Mouse (Mus musculus) left cerebral cortex, postnatal 36 days (tissue): ENCODE results near the gene Mroh2b. TPM values are rescaled to one million over a fixed set of nuclear protein-coding genes. Genes with fewer than 3 reads are reported as not detected.

Experiments
- DNase-seq, 2 experiments: peaks; one replicate each; pipeline ENCODE4 v3.0.0; 2021 to 2022; ENCODE audit warnings: low spot score in 2 of 2, mixed read lengths in 1 of 2
- intact Hi-C: fragments of 180-260 bp; cut with DNase I; formaldehyde crosslinking; loops from one replicate; pipeline ENCODE4 v1.15.1; 2025
- total RNA-seq, 2 experiments: library from RNA; stranded (reverse); gene quantifications; 2 replicates each; pipeline ENCODE4 v1.2.3; 2021

Mroh2b gene
- total RNA-seq: not detected

DNA sequence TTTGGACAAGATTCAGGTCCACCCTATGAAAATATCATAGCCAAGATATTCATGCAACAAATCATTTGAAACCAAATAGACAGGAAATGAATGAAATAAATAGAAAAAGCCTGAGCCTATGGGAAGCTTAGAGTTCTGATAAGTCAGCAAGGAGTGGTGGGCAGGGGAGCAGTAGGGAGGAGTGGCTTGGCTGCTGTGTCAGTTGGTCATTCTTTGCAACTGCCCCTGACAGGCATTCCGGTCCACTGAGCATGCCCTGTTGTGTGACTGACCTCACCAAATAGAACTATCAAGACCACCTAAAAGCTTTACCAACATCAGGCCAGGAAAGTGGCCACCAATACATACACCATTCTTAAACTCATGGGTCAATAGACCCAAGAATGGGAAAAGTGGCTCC lies at the start of gene Mroh2b:
Gene Mroh2b (plus strand): TSS at position 301 of the 400 bp plus-strand sequence.
- intact Hi-C loops: no loop called here
- DNase-seq: no peak

DNA sequence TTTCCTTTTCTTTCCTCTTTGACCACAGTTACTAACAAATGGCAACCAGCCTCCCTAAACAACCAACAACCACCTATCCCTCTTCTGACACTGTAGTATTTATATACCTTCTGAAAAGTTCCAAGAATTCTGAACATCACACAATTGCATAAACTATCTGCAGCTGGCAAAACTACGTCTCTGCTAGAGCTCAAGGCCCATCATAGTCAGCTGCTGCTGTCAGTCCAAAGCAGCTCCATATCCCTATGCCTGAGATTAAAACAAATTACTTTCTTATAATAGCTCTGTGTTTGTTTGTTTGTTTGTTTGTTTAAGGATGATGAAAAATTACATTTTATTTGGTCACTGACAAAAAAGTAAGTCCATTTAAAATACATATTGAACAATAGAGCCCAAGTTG lies 48.5 kb upstream of the Mroh2b start:
- no peak for DNase-seq
- intact Hi-C loops: no loop called here

DNA sequence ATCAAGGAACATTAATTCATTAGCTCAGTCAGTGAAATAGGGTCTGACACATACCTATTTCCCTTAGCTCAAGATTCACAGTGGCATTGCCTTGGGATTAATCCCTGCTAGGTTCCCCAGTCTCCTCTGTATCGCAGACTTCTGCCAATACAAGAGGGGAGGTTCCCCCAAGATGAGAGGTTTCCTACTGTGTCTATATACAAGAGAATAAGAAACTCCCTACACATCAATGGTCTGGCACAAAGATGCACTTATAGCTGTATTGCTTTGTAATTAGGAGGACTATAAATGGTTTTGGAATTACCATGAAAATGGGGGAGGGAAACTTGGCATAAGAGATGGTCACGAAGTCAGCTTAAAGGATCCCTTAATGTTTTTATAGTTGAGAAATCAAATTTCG lies 3.6 kb upstream of the Mroh2b start:
- DNase-seq: no peak
- intact Hi-C loops: no loop called here

DNA sequence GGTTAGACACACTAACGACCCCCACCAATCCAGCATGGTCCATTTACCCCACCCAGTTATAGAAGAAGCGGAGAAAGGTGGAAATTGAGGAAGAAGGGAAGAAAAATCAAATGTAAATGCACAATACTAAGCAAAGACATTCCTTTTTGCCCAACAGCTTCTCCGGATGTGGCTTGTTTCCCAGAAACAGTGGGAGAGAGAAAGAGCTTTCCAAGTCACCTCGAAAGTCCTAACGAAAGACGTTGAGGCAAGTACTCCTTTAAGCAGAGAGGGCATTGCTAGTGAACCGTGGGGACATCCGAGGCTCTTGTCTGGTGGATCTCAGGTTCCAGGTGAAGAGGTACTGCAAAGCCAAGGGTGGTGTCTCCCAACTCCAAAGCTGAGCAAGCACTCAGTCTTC lies 36.2 kb downstream of the Mroh2b start:
- DNase-seq: no peak
- intact Hi-C loops: no loop called here

DNA sequence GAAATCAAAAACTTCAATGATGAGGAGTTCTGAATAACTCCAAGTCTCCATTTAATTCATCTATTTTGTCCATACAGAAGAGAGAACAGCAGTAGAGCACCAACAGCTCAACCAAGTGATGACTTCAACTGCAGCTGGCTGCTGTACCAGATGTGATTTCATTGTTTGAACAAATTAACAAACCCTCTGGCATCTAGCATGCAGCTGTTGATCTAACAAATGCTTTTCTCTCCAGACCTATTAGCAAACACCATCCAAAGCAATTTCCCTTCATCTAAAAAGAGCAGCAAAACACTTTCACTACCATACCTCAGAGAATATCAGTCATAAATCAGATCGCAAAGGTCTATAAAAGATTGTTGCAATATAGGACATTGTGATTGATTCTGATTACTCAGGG lies 74.8 kb downstream of the Mroh2b start:
- intact Hi-C loops: no loop called here
- no peak for DNase-seq

DNA sequence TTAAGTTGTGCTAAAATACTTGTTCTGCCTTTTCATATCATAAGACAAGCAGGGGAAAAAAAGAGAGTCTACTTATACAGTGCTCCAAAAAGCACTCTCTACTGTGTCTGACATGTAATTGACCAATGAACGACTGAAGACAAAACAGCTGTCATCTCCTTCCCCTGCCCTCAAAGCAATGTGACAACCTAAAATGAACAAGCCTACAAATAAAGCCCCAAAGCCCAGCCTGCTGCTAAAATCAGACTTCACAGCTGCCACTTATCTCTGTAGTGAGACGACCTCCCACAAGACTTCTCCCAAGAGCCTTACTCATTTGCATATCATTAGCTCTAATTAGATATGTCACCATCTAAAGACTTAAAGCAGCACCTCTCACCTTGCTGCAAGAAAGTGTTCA lies 104.4 kb downstream of the Mroh2b start:
- no peak for DNase-seq
- intact Hi-C loops: no loop called here

DNA sequence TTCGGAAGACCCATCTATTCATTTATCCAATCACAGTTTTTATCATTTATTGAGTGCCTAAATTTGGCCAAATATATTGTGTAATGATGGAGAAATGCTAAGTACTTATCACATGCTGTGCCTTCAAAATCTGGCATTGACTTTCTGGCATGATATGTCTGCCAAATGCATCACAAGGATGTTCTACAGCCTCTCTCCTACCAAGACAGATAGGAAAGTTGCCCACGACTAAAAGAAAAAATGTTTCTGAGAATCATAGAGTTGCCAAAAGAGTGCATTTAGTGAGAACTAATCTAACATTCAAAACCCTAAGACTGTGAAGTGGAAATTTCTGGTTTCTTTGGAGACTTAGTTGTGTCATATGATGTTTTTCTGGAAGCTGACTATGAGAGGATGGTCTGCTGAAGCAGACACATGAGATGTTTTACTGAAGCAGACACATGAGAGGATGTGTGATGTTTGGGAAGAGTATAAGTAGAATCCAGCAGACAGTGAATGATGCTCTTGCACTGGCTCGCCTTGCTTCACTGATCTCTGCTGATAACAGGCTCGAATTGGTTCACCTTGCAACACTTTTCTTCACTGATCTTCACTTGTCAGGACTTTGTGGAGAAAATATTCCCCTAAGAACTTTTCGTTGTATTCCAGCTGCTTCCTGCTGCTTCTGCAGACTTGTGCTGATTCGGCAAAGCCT lies 105.1 kb downstream of the Mroh2b start:
- intact Hi-C loops: no loop called here
- DNase-seq: no peak

DNA sequence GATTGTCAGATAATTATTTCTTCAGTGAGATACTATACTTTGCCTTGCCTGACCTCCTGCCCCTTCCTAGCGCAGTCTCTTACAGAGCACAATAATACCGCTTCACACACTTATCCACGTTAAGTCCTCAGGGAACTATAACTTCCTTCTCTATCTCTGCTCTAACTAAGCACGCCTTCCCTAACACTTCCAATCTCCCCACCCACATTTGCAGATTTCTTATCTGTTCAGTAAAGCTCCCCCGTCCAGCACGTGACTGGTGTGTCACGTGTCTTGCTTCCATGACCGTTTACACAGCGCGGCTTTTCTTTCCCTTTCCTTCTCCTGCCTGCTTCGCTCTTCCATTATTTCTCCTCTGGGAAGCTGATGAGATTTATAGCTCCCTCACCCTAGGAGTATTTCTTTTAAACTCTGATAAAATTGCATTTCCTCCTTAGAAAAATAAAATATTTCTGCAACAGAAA lies 111.1 kb downstream of the Mroh2b start:
- intact Hi-C loops: no loop called here

More for the DNA sequence above, 111.1 kb downstream of the Mroh2b start:
- no peak for DNase-seq

Other genes starting within 250 kb of the Mroh2b start
- gene C6, start 171.6 kb upstream of the Mroh2b start, total RNA-seq: not detected
- gene C7, start 165.0 kb downstream of the Mroh2b start, total RNA-seq: 1 to 10 TPM in 1 of 2 experiments, under 1 TPM in 1; 0.86 to 1.2 TPM
- gene Card6, start 209.8 kb downstream of the Mroh2b start, total RNA-seq: 1 to 10 TPM; 1.4 to 1.5 TPM
- 100 to 1,000 TPM; 257 to 266 TPM for gene Rpl37, start 217.9 kb downstream of the Mroh2b start, total RNA-seq
- gene Prkaa1, start 245.1 kb downstream of the Mroh2b start, total RNA-seq: 10 to 100 TPM; 18.9 to 20.5 TPM